Mouse (Mus musculus) ES-E14 (cell line): ENCODE results near the gene Grip2. TPM values are rescaled to one million over a fixed set of nuclear protein-coding genes. Genes with fewer than 3 reads are reported as not detected.

ENCODE experiments used
- DNase-seq: peaks from one replicate; pipeline ENCODE4 v3.0.0-alpha.2; 2013; ENCODE audit warnings: low read depth, low spot score
- H3K27ac ChIP-seq: 2 replicates; pipeline ENCODE4 v1.5.1; 2012; ENCODE audit warnings: low read depth, mild to moderate bottlenecking, low read length, moderate library complexity, mixed read lengths; ENCODE audit not compliant: poor library complexity, insufficient read depth, severe bottlenecking
- H3K36me3 ChIP-seq: 2 replicates; pipeline ENCODE4 v1.6.1; 2012; ENCODE audit warnings: mild to moderate bottlenecking, low read length, moderate library complexity, mixed read lengths; ENCODE audit not compliant: control insufficient read depth, poor library complexity, insufficient read depth, severe bottlenecking
- H3K4me1 ChIP-seq, 2 experiments: fragments of 150-350 bp in 1 of 2; sonication (generic) in 1 of 2; 2 replicates each; pipeline ENCODE4 v1.6.1; 2012; ENCODE audit warnings: low read length in 2 of 2, mild to moderate bottlenecking in 1 of 2, mixed read lengths in 1 of 2; ENCODE audit not compliant: control insufficient read depth in 2 of 2, insufficient read depth in 2 of 2, poor library complexity in 1 of 2
- H3K4me3 ChIP-seq, 2 experiments: fragments of 150-350 bp in 1 of 2; sonication (generic) in 1 of 2; 2 replicates each; pipeline ENCODE4 v1.5.1; 2012; ENCODE audit warnings: low read length in 2 of 2, low read depth in 1 of 2, mild to moderate bottlenecking in 1 of 2, mixed read lengths in 1 of 2; ENCODE audit not compliant: insufficient read depth in 1 of 2, poor library complexity in 1 of 2, severe bottlenecking in 1 of 2
- H3K9ac ChIP-seq: 2 replicates; pipeline ENCODE4 v1.6.1; 2012; ENCODE audit warnings: low read depth, mild to moderate bottlenecking, low read length, mixed read lengths; ENCODE audit not compliant: poor library complexity, insufficient read depth, severe bottlenecking
- H3K9me3 ChIP-seq: fragments of 150-350 bp; sonication (generic); 2 replicates; pipeline ENCODE4 v1.6.1; 2012; ENCODE audit warnings: low read depth, mild to moderate bottlenecking, low read length; ENCODE audit not compliant: control insufficient read depth, insufficient read depth
- CHD2 ChIP-seq: IDR thresholded peaks from 2 replicates; pipeline ENCODE4 v1.6.1; 2014; ENCODE audit warnings: mild to moderate bottlenecking, low read depth, low read length, inconsistent platforms
- HCFC1 ChIP-seq: IDR thresholded peaks from 2 replicates; pipeline ENCODE4 v1.6.1; 2012; ENCODE audit warnings: low read length, inconsistent platforms, borderline replicate concordance; ENCODE audit not compliant: insufficient read depth
- MAFK ChIP-seq: IDR thresholded peaks from 2 replicates; pipeline ENCODE4 v1.6.1; 2014; ENCODE audit warnings: mild to moderate bottlenecking, low read depth, low read length, inconsistent platforms; ENCODE audit not compliant: insufficient read depth
- ZC3H11A ChIP-seq: IDR thresholded peaks from 2 replicates; pipeline ENCODE4 v1.6.1; 2012; ENCODE audit warnings: low read depth, mild to moderate bottlenecking, inconsistent platforms, low read length, borderline replicate concordance
- ZNF384 ChIP-seq: IDR thresholded peaks from 2 replicates; pipeline ENCODE4 v1.6.1; 2012; ENCODE audit warnings: low read depth, low read length, inconsistent platforms
- in situ Hi-C, 2 experiments: fragments of 600-800 bp; cut with MboI; formaldehyde crosslinking; loops; one replicate each; pipeline ENCODE4 v1.15.1; 2025; ENCODE audit warnings: low sequenced_read_pairs in 2 of 2, inconsistent platforms in 1 of 2; ENCODE audit not compliant: unreplicated experiment in 2 of 2
- total RNA-seq: library from RNA; depleted of rRNA; stranded (reverse); fragments of 300-350 nt; gene quantifications from 2 replicates; pipeline ENCODE4 v1.2.3, GENCODE M21; 2012

Grip2 gene
- total RNA-seq, 1 experiment: 0.58 TPM

GRCm38 (mm10) chr6:91842897-91843627, 16.0 kb upstream of the Grip2 start:
- DNase-seq: no peak
- no peaks in the 10 kb centered on the region for H3K36me3 ChIP-seq
- no peaks in the 10 kb centered on the region for H3K9me3 ChIP-seq
- in situ Hi-C loops: no loop called here
- peak overlapping the region; percentile 72 to 73 for H3K4me3 ChIP-seq
- H3K4me1 ChIP-seq: 0 out of 4 replicates have a peak, but pooled peaks cover 0 to 2% of the 10 kb centered on the region in 2 experiments
- TF ChIP-seq HCFC1: 0 out of 2 replicates have a peak, but pooled peaks have one; percentile 40
- TF ChIP-seq CHD2: no peak
- TF ChIP-seq MAFK: no peak
- TF ChIP-seq ZNF384: no peak
- TF ChIP-seq ZC3H11A: no peak
- H3K27ac ChIP-seq: no peak overlapping the region
- peak overlapping the region; percentile 56 for H3K9ac ChIP-seq

GRCm38 (mm10) chr6:91839010-91839871, 12.2 kb upstream of the Grip2 start:
- in situ Hi-C loops: no loop called here
- Histone ChIP-seq H3K4me1 (0 out of 4 replicates have a peak, but pooled peaks cover 0 to 2% of the 10 kb centered on the region in 2 experiments), H3K27ac (no peak overlapping the region), H3K9me3 (no peaks in the 10 kb centered on the region), H3K36me3 (no peaks in the 10 kb centered on the region), H3K4me3 (no peak overlapping the region), H3K9ac (no peak overlapping the region)
- DNase-seq: peak; percentile 54
- TF ChIP-seq HCFC1: no peak
- no peak for TF ChIP-seq CHD2
- no peak for TF ChIP-seq MAFK
- TF ChIP-seq ZC3H11A: no peak
- no peak for TF ChIP-seq ZNF384

GRCm38 (mm10) chr6:91832863-91833440, 5.9 kb upstream of the Grip2 start:
- no peak for TF ChIP-seq MAFK
- no peak for TF ChIP-seq ZC3H11A
- DNase-seq: no peak
- no peaks in the 10 kb centered on the region for H3K9me3 ChIP-seq
- no peak overlapping the region for H3K27ac ChIP-seq
- H3K4me1 ChIP-seq: no peaks in the 10 kb centered on the region; a peak in 1 of 4 replicates
- H3K4me3 ChIP-seq: no peak overlapping the region
- in situ Hi-C loops: no loop called here
- H3K9ac ChIP-seq: no peak overlapping the region
- H3K36me3 ChIP-seq: no peaks in the 10 kb centered on the region

GRCm38 (mm10) chr6:91827926-91828325, 876 bp upstream of the Grip2 start:
- no peak overlapping the region for H3K4me3 ChIP-seq
- TF ChIP-seq HCFC1: no peak
- no peak for TF ChIP-seq CHD2
- no peak for TF ChIP-seq ZC3H11A
- TF ChIP-seq MAFK: no peak
- no peak for TF ChIP-seq ZNF384
- no peak overlapping the region for H3K27ac ChIP-seq
- H3K36me3 ChIP-seq: no peaks in the 10 kb centered on the region
- no peak for DNase-seq
- H3K9ac ChIP-seq: no peak overlapping the region
- H3K4me1 ChIP-seq: no peaks in the 10 kb centered on the region; a peak in 1 of 4 replicates
- in situ Hi-C loops: no loop called here
- no peaks in the 10 kb centered on the region for H3K9me3 ChIP-seq
